Mouse (Mus musculus) urinary bladder, postnatal 10 days (tissue): Measurements from ENCODE around the gene Pax2.

Source experiments
- DNase-seq: peaks from one replicate; pipeline ENCODE4 v3.0.0; 2022; ENCODE audit warnings: low spot score

Pax2 gene

GRCm38 (mm10) chr19:44784391-44784790 lies 28.5 kb downstream of the Pax2 start:
- no peak for DNase-seq

GRCm38 (mm10) chr19:44788488-44788887 lies 32.6 kb downstream of the Pax2 start:
- no peak for DNase-seq

- DNase-seq = no peak
Observed at GRCm38 (mm10) chr19:44791981-44792380, 36.1 kb downstream of the Pax2 start.

GRCm38 (mm10) chr19:44797110-44798060 lies 41.5 kb downstream of the Pax2 start:
- no peak for DNase-seq

DNA sequence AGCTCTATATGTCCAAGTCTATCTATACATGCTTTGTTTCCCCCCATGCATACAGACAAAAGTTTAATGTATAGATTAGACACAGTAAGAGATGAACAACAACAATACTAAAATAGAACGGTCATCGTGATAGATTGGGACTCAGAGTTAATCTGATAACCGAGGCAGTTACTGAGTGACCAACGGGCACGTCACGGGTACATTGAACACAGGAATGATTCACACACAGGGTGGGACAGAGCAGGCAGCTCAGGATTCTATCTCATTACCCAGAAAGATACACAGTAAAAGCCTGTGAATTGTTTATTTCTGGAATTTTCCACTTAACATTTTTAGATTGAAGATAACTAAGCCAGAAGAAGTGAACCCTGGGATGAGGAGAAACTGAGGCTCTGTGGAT lies 42.9 kb downstream of the Pax2 start:
- DNase-seq = no peak

GRCm38 (mm10) chr19:44799156-44799555 lies 43.3 kb downstream of the Pax2 start:
- no peak for DNase-seq

- no peak for DNase-seq
Observed at GRCm38 (mm10) chr19:44800327-44800726, 44.5 kb downstream of the Pax2 start.

GRCm38 (mm10) chr19:44808734-44809133 lies 52.9 kb downstream of the Pax2 start:
- no peak for DNase-seq

DNA sequence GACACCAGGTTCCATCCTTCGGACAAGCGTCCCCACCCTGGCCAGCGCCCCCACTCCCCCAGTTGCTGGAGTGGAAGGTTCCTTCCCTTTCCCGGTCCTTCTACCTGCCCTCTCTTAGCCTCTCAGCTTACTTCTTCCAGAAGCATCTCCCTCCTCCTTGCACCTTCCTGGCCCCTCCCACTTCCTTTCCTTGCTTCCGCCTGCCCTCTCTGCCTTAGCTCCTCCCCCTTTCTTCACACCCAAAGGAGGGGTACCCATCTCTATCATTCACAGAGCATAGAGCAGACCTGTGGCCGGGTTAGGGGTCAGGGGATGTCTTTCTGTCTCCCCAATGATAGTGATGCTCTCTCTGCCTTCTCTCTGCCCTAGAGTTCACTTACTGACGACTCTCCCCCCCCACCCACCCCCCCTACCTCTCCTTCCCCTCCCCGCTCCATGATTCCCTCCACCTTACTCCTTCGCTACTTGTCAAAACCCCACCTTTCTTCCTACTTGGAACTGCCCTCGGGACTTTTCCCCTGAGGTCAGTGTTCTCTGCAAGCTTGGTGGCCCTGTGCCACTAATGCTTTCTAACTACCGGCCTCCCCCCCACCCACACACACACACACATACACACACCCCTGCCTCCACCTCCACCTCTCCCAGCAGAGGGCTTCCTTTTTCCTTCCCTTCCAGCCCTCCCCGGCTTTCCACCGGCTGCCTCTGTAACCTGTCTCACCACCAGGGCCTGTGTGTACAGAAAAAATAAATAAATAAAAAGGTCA lies 57.0 kb downstream of the Pax2 start:
- DNase-seq = no peak

DNA sequence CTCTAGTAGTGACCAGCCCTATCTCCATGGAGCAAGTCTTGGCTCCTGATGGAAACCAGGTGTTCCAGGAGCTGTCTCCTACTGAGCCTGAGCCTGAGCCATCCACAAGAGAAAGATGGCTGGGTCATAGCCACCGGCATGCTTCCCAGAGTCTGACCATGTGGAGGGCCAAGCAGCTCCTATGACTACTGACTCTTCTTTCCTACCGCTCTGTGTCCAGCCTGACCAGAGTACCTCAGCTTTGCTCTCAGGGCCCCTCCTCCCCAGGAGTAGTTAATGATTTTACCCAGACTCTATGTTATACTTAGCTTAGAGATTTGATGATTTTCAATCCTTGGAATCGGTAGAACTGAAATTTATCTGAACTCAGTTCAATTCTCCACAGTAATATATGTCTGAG lies 59.3 kb downstream of the Pax2 start:
- no peak for DNase-seq

DNA sequence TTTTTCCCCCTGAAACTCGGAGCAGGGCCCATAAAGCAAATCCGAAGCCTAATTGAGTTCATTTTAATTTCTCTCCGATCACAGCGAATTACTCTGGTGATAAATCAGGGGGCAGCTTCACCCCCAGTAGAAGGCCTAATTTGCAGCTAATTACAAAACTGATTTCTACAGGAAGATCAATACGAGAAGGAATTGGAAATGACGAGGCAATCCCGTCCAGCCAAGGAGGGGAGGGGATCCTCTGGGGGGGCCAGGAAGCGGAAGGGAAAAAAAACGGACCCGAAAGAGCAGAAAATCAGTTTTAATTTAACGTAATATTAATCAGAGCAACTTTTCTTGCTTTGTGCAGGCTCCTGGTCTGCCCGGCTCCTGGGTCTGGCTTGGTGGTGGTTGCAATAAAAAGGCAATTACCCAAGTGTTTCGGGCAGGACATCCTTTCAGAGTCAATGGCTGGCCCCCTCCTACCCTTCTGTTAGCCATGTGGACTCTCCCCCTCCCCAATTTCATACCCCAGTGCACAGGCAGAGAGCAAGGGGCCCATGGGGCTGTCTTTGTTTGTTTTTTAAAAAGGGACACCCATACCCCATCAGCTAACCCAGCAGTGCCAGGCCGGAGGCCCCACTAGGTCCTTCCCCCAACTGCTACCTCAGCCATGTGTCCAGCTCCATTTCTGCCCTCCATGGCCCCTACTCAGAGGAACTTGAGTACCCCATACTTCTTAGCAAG lies 61.7 kb downstream of the Pax2 start:
- no peak for DNase-seq

DNA sequence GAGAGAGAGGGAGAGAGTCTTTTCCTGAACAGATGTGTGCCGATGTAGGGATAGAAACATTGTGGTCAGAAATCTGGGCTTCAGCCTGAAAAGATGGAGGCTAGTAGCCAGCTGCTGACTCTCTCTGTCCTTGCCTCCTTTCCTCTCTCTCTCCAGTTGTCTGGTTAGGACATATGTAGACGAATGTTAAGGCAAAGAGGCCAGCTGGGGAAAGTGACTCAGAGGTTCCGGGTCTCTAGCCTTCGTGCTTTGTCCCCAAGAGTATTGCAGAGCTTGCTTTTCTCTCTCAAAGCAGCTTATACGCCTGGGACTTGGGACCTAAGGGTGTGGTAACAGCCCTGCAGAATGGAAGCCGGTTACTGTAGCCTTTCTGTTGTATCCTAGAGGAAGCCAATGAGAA lies 62.8 kb downstream of the Pax2 start:
- DNase-seq = no peak

GRCm38 (mm10) chr19:44821581-44821980 lies 65.7 kb downstream of the Pax2 start:
- DNase-seq = no peak

DNA sequence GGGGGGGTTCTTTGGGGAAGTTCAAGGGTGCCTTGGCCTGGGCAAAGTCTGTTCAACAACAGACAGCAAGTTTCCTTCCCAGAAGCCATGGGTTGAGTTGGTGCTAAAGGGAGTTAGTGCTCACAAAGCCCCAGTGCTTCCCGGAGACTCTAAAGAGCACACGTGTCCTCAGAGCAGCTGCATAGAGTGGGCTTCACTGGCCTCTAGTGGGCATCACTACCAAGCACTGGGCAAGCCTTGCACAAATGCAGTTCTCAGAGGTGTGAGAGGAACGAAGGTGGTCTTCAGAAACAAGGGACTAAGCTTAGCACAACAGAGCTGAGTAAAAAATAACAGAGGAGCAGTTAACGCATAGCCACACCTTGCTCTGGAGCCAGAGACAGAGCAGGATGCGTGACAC lies 66.5 kb downstream of the Pax2 start:
- DNase-seq = no peak

DNA sequence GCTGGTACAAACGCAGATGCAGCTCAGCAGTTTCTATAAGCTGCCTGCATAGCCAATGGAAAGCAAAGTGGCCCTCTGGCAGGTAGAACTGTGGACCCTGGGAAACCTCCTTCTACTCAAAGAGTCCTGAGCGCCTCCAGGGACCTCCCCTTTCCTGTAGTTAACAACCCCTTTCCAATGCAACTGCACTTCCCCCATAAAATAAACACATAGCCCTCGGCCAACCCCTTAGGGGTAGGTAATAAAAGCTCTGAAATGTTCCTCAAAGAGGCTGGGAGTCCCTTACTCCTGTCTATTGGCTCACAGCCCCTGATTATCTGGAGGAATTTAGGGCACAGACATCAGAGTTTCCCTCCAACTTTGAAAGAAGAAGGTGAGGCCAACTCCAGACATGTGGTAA lies 67.8 kb downstream of the Pax2 start:
- no peak for DNase-seq

- DNase-seq = no peak
Observed at GRCm38 (mm10) chr19:44825216-44825768, 69.4 kb downstream of the Pax2 start.

DNA sequence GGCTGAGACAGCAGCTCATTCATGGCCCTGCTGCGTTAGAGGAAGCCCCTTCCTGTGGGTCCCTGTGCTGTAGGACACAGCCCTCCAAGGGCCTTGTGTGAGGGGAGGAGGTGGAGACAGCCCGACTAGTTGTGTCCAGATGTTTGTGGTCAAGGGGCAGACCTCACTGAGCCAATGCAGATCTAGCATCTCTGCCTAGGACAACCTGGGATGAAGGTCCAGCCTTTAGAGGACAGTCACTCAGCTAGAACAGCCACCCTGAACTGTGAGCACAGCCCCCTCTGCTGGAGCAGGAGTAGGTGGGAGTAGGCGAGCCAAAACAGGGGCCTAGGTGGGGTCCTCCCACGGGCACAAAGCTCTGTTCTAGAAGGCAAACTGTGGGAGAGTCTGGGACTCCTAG lies 70.0 kb downstream of the Pax2 start:
- no peak for DNase-seq

GRCm38 (mm10) chr19:44833391-44833790 lies 77.5 kb downstream of the Pax2 start:
- no peak for DNase-seq

- no peak for DNase-seq
Observed at GRCm38 (mm10) chr19:44834218-44835041, 78.6 kb downstream of the Pax2 start.

- DNase-seq = no peak
Observed at GRCm38 (mm10) chr19:44835042-44835930, 79.4 kb downstream of the Pax2 start.
